Mouse (Mus musculus) kidney, adult 9 months (tissue): ENCODE results near the gene Morc3.

Experiments used
- DNase-seq: peaks from one replicate; pipeline ENCODE4 v3.0.0; 2022

The Morc3 gene

GRCm38 (mm10) chr16:93831627-93832395 is at the start of gene Morc3:
TSS of gene Morc3 (plus strand) at chr16:93832121.
- peak; percentile 100 for DNase-seq

- DNase-seq = no peak
Observed at GRCm38 (mm10) chr16:93784175-93784574, 47.7 kb upstream of the Morc3 start.

GRCm38 (mm10) chr16:93785805-93786204 is 46.1 kb upstream of the Morc3 start:
- DNase-seq = peak; percentile 71

GRCm38 (mm10) chr16:93788388-93788787 is 43.5 kb upstream of the Morc3 start:
- no peak for DNase-seq

GRCm38 (mm10) chr16:93788881-93789280 is 43.0 kb upstream of the Morc3 start:
- no peak for DNase-seq

- no peak for DNase-seq
Observed at GRCm38 (mm10) chr16:93789971-93790755, 41.8 kb upstream of the Morc3 start.

GRCm38 (mm10) chr16:93792981-93793630 is 38.8 kb upstream of the Morc3 start:
- peak; percentile 27 for DNase-seq

- DNase-seq = no peak
Observed at GRCm38 (mm10) chr16:93794845-93795244, 37.1 kb upstream of the Morc3 start.

GRCm38 (mm10) chr16:93795391-93795790 is 36.5 kb upstream of the Morc3 start:
- DNase-seq = no peak

GRCm38 (mm10) chr16:93797021-93797840 is 34.7 kb upstream of the Morc3 start:
- DNase-seq = no peak

- DNase-seq = no peak
Observed at GRCm38 (mm10) chr16:93797841-93798492, 34.0 kb upstream of the Morc3 start.

- DNase-seq = no peak
Observed at GRCm38 (mm10) chr16:93798623-93799022, 33.3 kb upstream of the Morc3 start.

GRCm38 (mm10) chr16:93799071-93799470 is 32.9 kb upstream of the Morc3 start:
- no peak for DNase-seq

- no peak for DNase-seq
Observed at GRCm38 (mm10) chr16:93799936-93800335, 32.0 kb upstream of the Morc3 start.

GRCm38 (mm10) chr16:93807167-93807566 is 24.8 kb upstream of the Morc3 start:
- no peak for DNase-seq

GRCm38 (mm10) chr16:93807961-93808554 is 23.9 kb upstream of the Morc3 start:
- DNase-seq = peak; percentile 65

GRCm38 (mm10) chr16:93815856-93816736 is 15.8 kb upstream of the Morc3 start:
- DNase-seq = peak; percentile 89

GRCm38 (mm10) chr16:93816861-93817260 is 15.1 kb upstream of the Morc3 start:
- DNase-seq = no peak

- no peak for DNase-seq
Observed at GRCm38 (mm10) chr16:93817371-93817770, 14.6 kb upstream of the Morc3 start.

GRCm38 (mm10) chr16:93818691-93819324 is 13.1 kb upstream of the Morc3 start:
- DNase-seq = no peak
